Mouse (Mus musculus): ENCODE data around the gene Iqcg. TPM values are rescaled to one million over a fixed set of nuclear protein-coding genes. Genes with fewer than 3 reads are reported as not detected.

The Iqcg gene
- polyA plus RNA-seq, 1 experiment from 2014 or later: 1.7 TPM

- H3K9ac ChIP-seq: no peak overlapping the region
- H3K36me3 ChIP-seq: peaks cover 24% of the 10 kb centered on the region
- no peaks in the 10 kb centered on the region for H3K9me3 ChIP-seq
- no peak overlapping the region for H3K4me2 ChIP-seq (replicated peaks)
- ATAC-seq: 0 out of 2 replicates have a peak, but pooled peaks have one; percentile 15
- WGBS: 100% methylated on average over 1 of the region's 1 CpGs
- no peaks in the 10 kb centered on the region for H3K27me3 ChIP-seq (replicated peaks)
- H3K4me1 ChIP-seq (replicated peaks): peaks cover 8% of the 10 kb centered on the region; the same call in 1 of the 2 replicates
- peak overlapping the region; percentile 7; the same call in 1 of the 2 replicates for H3K27ac ChIP-seq
- H3K4me3 ChIP-seq (replicated peaks): no peak overlapping the region
Measured at GRCm38 (mm10) chr16:33014921-33015320, 41.1 kb downstream of the Iqcg start.

DNA sequence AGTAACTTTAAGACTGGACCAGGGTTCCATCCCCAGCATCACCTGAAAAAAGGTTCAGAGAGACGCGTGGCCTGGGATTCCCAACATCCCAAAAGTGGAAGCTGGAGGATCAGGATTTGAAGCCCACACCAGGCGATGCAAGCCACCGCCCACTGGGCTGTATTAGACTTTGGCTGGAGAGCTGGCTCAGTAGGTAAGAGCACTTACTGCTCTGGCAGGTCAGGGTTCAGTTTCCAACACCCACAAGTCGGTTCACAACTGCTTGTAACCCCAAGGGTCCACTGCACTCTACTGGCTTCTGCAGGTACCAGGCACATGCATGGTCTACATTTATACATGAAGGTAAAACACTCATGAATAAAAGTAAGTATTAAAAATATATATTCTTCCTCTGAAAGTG, 42.2 kb downstream of the Iqcg start:
- Histone ChIP-seq H3K36me3 (peaks cover 28% of the 10 kb centered on the region), H3K4me1 (replicated peaks) (0 out of 2 replicates have a peak, but pooled peaks cover 3% of the 10 kb centered on the region), H3K9me3 (no peaks in the 10 kb centered on the region), H3K4me3 (replicated peaks) (no peak overlapping the region), H3K27ac (no peak overlapping the region), H3K9ac (no peak overlapping the region), H3K4me2 (replicated peaks) (no peak overlapping the region), H3K27me3 (replicated peaks) (no peaks in the 10 kb centered on the region)
- no peak for ATAC-seq
- WGBS: 94% methylated on average over 5 of the region's 5 CpGs

- Histone ChIP-seq H3K9ac (no peak overlapping the region), H3K36me3 (peaks cover 41% of the 10 kb centered on the region), H3K9me3 (no peaks in the 10 kb centered on the region), H3K27me3 (replicated peaks) (no peaks in the 10 kb centered on the region), H3K4me2 (replicated peaks) (no peak overlapping the region), H3K4me3 (replicated peaks) (no peak overlapping the region), H3K4me1 (replicated peaks) (no peaks in the 10 kb centered on the region), H3K27ac (no peak overlapping the region)
- no peak for ATAC-seq
- 87% methylated on average over 6 of the region's 6 CpGs for WGBS
Measured at GRCm38 (mm10) chr16:33010166-33010565, 45.9 kb downstream of the Iqcg start.

DNA sequence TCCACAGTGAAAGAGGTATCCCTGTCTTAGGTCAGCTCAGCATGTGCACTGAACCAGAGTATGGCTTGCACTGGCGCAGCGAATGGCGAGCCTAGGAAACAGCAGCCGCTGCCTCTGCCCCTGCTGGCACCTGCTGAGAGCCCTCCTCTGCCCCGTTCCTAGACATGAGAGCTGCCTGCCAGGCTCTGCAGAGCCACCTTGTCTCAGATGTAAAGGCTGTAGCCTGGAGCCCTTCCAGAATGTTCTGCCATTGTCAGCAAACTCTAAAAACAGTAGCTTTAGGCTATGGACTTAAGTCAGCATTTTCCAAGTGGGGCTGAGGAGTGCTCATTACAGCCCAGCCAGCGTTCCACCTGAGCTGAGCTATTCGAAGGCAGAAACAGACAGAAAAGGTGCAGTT, 48.6 kb downstream of the Iqcg start:
- no peak for ATAC-seq
- Histone ChIP-seq H3K36me3 (peaks cover 23% of the 10 kb centered on the region; the same call in 1 of the 2 replicates), H3K9ac (no peak overlapping the region), H3K27ac (no peak overlapping the region), H3K4me3 (replicated peaks) (no peak overlapping the region), H3K27me3 (replicated peaks) (no peaks in the 10 kb centered on the region), H3K9me3 (no peaks in the 10 kb centered on the region), H3K4me2 (replicated peaks) (no peak overlapping the region), H3K4me1 (replicated peaks) (no peaks in the 10 kb centered on the region)
- WGBS: 92% methylated on average over 7 of the region's 7 CpGs

DNA sequence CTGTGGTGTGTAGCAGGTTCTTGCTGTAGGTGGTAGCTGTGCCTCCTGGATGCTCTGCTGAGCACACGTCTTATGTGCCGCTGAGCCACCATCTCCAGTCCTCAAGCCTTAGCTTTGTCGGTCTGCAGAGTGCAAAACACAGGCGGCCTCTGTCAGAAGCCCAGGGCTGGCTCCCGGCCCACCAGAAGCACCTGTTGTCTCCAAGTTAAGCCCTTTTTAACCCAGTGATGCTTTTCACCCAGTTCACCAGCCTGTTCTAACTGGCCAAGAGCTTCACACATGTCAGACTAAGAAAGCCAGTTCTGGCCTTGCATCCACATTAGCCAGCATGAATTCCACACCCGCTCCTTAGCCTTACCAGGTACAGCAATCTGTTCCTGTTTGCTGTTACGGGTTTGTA, 49.1 kb downstream of the Iqcg start:
- H3K27ac ChIP-seq: no peak overlapping the region
- ATAC-seq: no peak
- H3K9me3 ChIP-seq: no peaks in the 10 kb centered on the region
- H3K4me3 ChIP-seq (replicated peaks): no peak overlapping the region
- H3K36me3 ChIP-seq: peaks cover 21% of the 10 kb centered on the region; the same call in 1 of the 2 replicates
- H3K4me1 ChIP-seq (replicated peaks): no peaks in the 10 kb centered on the region
- no peak overlapping the region for H3K4me2 ChIP-seq (replicated peaks)
- 90% methylated on average over 7 of the region's 7 CpGs for WGBS
- no peak overlapping the region for H3K9ac ChIP-seq
- no peaks in the 10 kb centered on the region for H3K27me3 ChIP-seq (replicated peaks)

DNA sequence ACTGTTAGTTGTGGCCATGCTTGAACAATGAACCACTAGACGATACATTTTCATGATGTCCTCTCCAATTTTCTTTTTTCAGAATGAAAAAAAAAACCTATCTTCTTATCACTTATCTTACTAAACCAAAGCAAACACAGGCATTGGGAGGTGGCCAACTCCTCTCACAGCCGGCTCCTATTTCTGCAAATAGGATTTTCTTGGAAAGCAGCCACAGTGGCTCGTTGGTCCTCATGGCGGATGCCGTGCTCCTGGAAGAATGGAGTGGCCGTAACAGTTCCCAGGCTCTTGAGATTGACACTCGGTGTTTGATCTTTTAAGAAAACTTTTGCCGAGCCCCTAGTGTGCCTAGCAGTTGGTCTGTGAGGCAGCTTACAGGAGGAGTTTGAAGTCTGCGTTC, 50.8 kb downstream of the Iqcg start:
- WGBS: 43% methylated on average over 9 of the region's 9 CpGs
- Histone ChIP-seq H3K36me3 (peaks cover 18% of the 10 kb centered on the region; the same call in 1 of the 2 replicates), H3K27ac (no peak overlapping the region), H3K4me1 (replicated peaks) (no peaks in the 10 kb centered on the region), H3K4me3 (replicated peaks) (no peak overlapping the region), H3K9me3 (no peaks in the 10 kb centered on the region), H3K4me2 (replicated peaks) (no peak overlapping the region), H3K9ac (no peak overlapping the region), H3K27me3 (replicated peaks) (no peaks in the 10 kb centered on the region)
- ATAC-seq: no peak

GRCm38 (mm10) chr16:32992158-32992557, 63.9 kb downstream of the Iqcg start:
- Histone ChIP-seq H3K4me1 (replicated peaks) (no peaks in the 10 kb centered on the region), H3K27me3 (replicated peaks) (no peaks in the 10 kb centered on the region), H3K9me3 (no peaks in the 10 kb centered on the region), H3K36me3 (peaks cover 5% of the 10 kb centered on the region; the same call in 1 of the 2 replicates), H3K4me2 (replicated peaks) (no peak overlapping the region), H3K9ac (no peak overlapping the region), H3K4me3 (replicated peaks) (no peak overlapping the region), H3K27ac (no peak overlapping the region)
- 87% methylated on average over 5 of the region's 5 CpGs for WGBS
- no peak for ATAC-seq

- WGBS: 86% methylated on average over 2 of the region's 2 CpGs
- Histone ChIP-seq H3K4me3 (replicated peaks) (no peak overlapping the region), H3K9ac (no peak overlapping the region), H3K9me3 (no peaks in the 10 kb centered on the region), H3K4me2 (replicated peaks) (no peak overlapping the region), H3K27ac (no peak overlapping the region), H3K36me3 (peaks cover 9% of the 10 kb centered on the region; the same call in 1 of the 2 replicates), H3K4me1 (replicated peaks) (no peaks in the 10 kb centered on the region), H3K27me3 (replicated peaks) (no peaks in the 10 kb centered on the region)
- ATAC-seq: no peak
Measured at GRCm38 (mm10) chr16:32984631-32985030, 71.4 kb downstream of the Iqcg start.

DNA sequence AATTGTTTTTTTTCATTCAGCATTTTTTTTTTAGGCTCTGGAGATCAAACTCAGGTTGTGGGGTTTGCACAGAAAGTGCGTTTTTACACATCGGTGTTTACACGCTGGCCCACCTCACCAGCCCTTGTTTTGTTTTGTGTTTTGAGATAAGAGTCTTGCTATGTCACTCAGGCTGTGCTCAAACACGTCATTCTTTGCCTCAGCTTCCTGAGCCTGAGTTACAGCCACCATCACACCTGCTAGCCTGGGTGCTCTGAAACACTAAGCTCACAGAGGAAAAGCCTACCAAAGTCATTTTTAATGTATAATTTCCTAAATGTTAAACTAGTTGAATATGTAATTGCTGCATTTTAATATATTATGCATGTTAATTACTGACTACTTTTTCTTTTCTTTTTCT, 74.6 kb downstream of the Iqcg start:
- peaks cover 7% of the 10 kb centered on the region; the same call in 1 of the 2 replicates for H3K36me3 ChIP-seq
- H3K27me3 ChIP-seq (replicated peaks): no peaks in the 10 kb centered on the region
- WGBS: 94% methylated on average over 4 of the region's 4 CpGs
- no peak overlapping the region for H3K4me3 ChIP-seq (replicated peaks)
- H3K9me3 ChIP-seq: no peaks in the 10 kb centered on the region
- no peak overlapping the region for H3K9ac ChIP-seq
- no peak overlapping the region for H3K27ac ChIP-seq
- H3K4me2 ChIP-seq (replicated peaks): no peak overlapping the region
- ATAC-seq: no peak
- H3K4me1 ChIP-seq (replicated peaks): no peaks in the 10 kb centered on the region

GRCm38 (mm10) chr16:32980227-32980626, 75.8 kb downstream of the Iqcg start:
- no peak overlapping the region for H3K27ac ChIP-seq
- WGBS: 79% methylated on average over 1 of the region's 1 CpGs
- no peak overlapping the region for H3K4me2 ChIP-seq (replicated peaks)
- H3K9me3 ChIP-seq: no peaks in the 10 kb centered on the region
- no peaks in the 10 kb centered on the region for H3K27me3 ChIP-seq (replicated peaks)
- no peak overlapping the region for H3K9ac ChIP-seq
- no peak overlapping the region for H3K4me3 ChIP-seq (replicated peaks)
- H3K4me1 ChIP-seq (replicated peaks): no peaks in the 10 kb centered on the region
- ATAC-seq: no peak
- H3K36me3 ChIP-seq: peaks cover 8% of the 10 kb centered on the region; the same call in 1 of the 2 replicates

DNA sequence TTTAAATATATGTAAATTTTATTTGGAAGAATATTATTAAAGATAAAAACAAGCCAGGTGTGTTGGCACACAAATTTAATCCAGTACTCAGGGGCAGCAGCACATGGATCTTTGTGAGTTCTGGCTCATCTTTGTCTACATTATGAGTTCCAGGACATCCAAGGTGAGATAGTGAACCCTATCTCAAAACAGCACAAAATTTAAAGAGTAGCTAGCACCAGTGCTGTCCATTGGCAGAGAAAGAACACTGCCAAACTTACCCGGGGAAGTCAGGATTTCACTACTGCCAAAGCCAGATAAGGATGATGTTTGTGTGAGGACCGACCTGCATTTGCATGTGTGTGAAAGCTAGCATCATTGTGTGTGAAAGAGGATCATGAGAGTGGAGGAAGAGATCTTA, 83.0 kb downstream of the Iqcg start:
- no peak overlapping the region for H3K4me3 ChIP-seq (replicated peaks)
- ATAC-seq: no peak
- no peak overlapping the region for H3K27ac ChIP-seq
- no peaks in the 10 kb centered on the region for H3K4me1 ChIP-seq (replicated peaks)
- 78% methylated on average over 2 of the region's 2 CpGs for WGBS
- H3K36me3 ChIP-seq: peaks cover 9% of the 10 kb centered on the region; the same call in 1 of the 2 replicates
- H3K4me2 ChIP-seq (replicated peaks): no peak overlapping the region
- no peak overlapping the region for H3K9ac ChIP-seq
- no peaks in the 10 kb centered on the region for H3K9me3 ChIP-seq
- H3K27me3 ChIP-seq (replicated peaks): no peaks in the 10 kb centered on the region

GRCm38 (mm10) chr16:32972535-32972934, 83.5 kb downstream of the Iqcg start:
- no peak for ATAC-seq
- Histone ChIP-seq H3K27me3 (replicated peaks) (no peaks in the 10 kb centered on the region), H3K36me3 (peaks cover 9% of the 10 kb centered on the region; the same call in 1 of the 2 replicates), H3K4me2 (replicated peaks) (no peak overlapping the region), H3K27ac (no peak overlapping the region), H3K4me1 (replicated peaks) (no peaks in the 10 kb centered on the region), H3K9ac (no peak overlapping the region), H3K4me3 (replicated peaks) (no peak overlapping the region), H3K9me3 (no peaks in the 10 kb centered on the region)
- 68% methylated on average over 5 of the region's 5 CpGs for WGBS
